14 mouse cellular contexts compared by ENCODE assay signal in the genomic region with DNA sequence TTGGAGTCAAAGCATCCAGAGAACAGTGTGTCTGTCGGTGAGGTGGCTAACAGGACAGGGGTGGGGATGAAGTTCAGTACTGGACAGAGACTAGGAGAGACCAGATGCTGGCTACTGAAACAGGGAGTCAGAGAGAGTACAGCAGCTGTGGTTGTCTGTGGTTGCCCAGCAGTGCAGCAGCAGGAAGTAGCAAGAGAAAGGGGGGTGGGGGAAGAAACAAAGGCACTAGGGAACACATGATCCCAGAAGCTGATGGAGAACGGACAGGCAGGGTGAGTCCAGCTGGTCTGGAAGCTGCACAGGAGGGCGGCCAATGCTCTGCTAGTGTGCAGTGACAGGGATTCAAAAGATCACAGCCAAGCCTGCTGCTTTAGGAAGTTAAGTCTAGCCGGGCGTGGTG.
A peak's percentile ranks its signal among the peaks of the same experiment; 100 is the strongest.
DNase-seq lines count a peak whose midpoint lies in the region; ATAC-seq lines count a peak whose summit lies in the region.
"Had no signal": no experiment of that assay in that cellular context is flagged by ENCODE, and none has a peak within 500 bp of the region (broad histone marks: within the 10 kb centered on the region; RNA-seq: fewer than 3 reads in every experiment).

No protein-coding gene starts in this region.

- no peak overlapping the region for H3K4me3 ChIP-seq in forebrain, embryonic 10.5 days
- no peak overlapping the region for H3K4me3 ChIP-seq in forebrain, embryonic 12.5 days (replicated peaks)
- no peak overlapping the region for H3K4me3 ChIP-seq in midbrain, embryonic 10.5 days
- H3K4me3 ChIP-seq in midbrain, embryonic 13.5 days (replicated peaks) = no peak overlapping the region
- H3K4me3 ChIP-seq: megakaryocyte, embryonic 14.5 days; neural tube, embryonic 12.5 days had no signal

- no peak for DNase-seq in forebrain, embryonic 10.5 days (ENCODE audit: extremely low spot score, low spot score)
- DNase-seq in midbrain, embryonic 10.5 days (ENCODE audit: low spot score) = peak; percentile 23
- peak; percentile 29 to 37 for DNase-seq in heart, postnatal 10 days
- peak; percentile 36 for DNase-seq in retina, postnatal 1 day
- DNase-seq in adrenal gland, postnatal 14 days = no peak
- DNase-seq in thymus, postnatal 10 days (ENCODE audit: low spot score in 2 of 2) = no peak
- DNase-seq: adrenal gland, postnatal 10 days; cerebellum, adult 11-12 months; right cerebral cortex, postnatal 14 days; thymus, postnatal 14 days had no signal

- H3K4me1 ChIP-seq in forebrain, embryonic 10.5 days = peaks cover 11% of the 10 kb centered on the region
- H3K4me1 ChIP-seq in forebrain, embryonic 12.5 days = peaks cover 4% of the 10 kb centered on the region; the same call in 1 of the 2 replicates
- H3K4me1 ChIP-seq in midbrain, embryonic 10.5 days = peaks cover 10% of the 10 kb centered on the region
- no peaks in the 10 kb centered on the region for H3K4me1 ChIP-seq in midbrain, embryonic 13.5 days (replicated peaks)

- H3K9ac ChIP-seq in forebrain, embryonic 12.5 days = no peak overlapping the region
- no peak overlapping the region for H3K9ac ChIP-seq in midbrain, embryonic 13.5 days (replicated peaks)
- H3K9ac ChIP-seq: neural tube, embryonic 12.5 days had no signal

- no peaks in the 10 kb centered on the region for H3K36me3 ChIP-seq in forebrain, embryonic 10.5 days (replicated peaks)
- no peaks in the 10 kb centered on the region for H3K36me3 ChIP-seq in forebrain, embryonic 12.5 days (replicated peaks)
- no peaks in the 10 kb centered on the region for H3K36me3 ChIP-seq in midbrain, embryonic 10.5 days
- H3K36me3 ChIP-seq in midbrain, embryonic 13.5 days = no peaks in the 10 kb centered on the region
- H3K36me3 ChIP-seq: neural tube, embryonic 12.5 days had no signal

- no peaks in the 10 kb centered on the region for H3K9me3 ChIP-seq in forebrain, embryonic 10.5 days
- no peaks in the 10 kb centered on the region for H3K9me3 ChIP-seq in forebrain, embryonic 12.5 days
- H3K9me3 ChIP-seq in midbrain, embryonic 10.5 days (replicated peaks) = no peaks in the 10 kb centered on the region
- no peaks in the 10 kb centered on the region for H3K9me3 ChIP-seq in midbrain, embryonic 13.5 days
- H3K9me3 ChIP-seq: neural tube, embryonic 12.5 days had no signal

- ATAC-seq in forebrain, embryonic 12.5 days (ENCODE audit: low FRiP score) = no peak
- no peak for ATAC-seq in midbrain, embryonic 13.5 days

- H3K27ac ChIP-seq in forebrain, embryonic 10.5 days = peak overlapping the region; percentile 51; the same call in 1 of the 2 replicates
- H3K27ac ChIP-seq in forebrain, embryonic 12.5 days = no peak overlapping the region
- no peak overlapping the region for H3K27ac ChIP-seq in midbrain, embryonic 10.5 days (replicated peaks)
- no peak overlapping the region for H3K27ac ChIP-seq in midbrain, embryonic 13.5 days
- H3K27ac ChIP-seq: neural tube, embryonic 12.5 days had no signal

- WGBS in forebrain, embryonic 10.5 days = 47% methylated on average over 5 of the region's 5 CpGs
- 49% methylated on average over 5 of the region's 5 CpGs for WGBS in forebrain, embryonic 12.5 days
- 49% methylated on average over 5 of the region's 5 CpGs for WGBS in midbrain, embryonic 10.5 days
- 44% methylated on average over 5 of the region's 5 CpGs for WGBS in midbrain, embryonic 13.5 days

- no peak overlapping the region for H3K4me2 ChIP-seq in forebrain, embryonic 12.5 days
- no peak overlapping the region for H3K4me2 ChIP-seq in midbrain, embryonic 13.5 days (replicated peaks)
- H3K4me2 ChIP-seq: neural tube, embryonic 12.5 days had no signal

- intact Hi-C loops in heart, postnatal 10 days (cut with DNase I) = no loop called here

- H3K27me3 ChIP-seq in forebrain, embryonic 10.5 days (ENCODE audit: poor library complexity, severe bottlenecking) = no peaks in the 10 kb centered on the region
- no peaks in the 10 kb centered on the region for H3K27me3 ChIP-seq in forebrain, embryonic 12.5 days
- H3K27me3 ChIP-seq in midbrain, embryonic 10.5 days (ENCODE audit: low read depth, poor library complexity, severe bottlenecking) = no peaks in the 10 kb centered on the region
- H3K27me3 ChIP-seq in midbrain, embryonic 13.5 days = no peaks in the 10 kb centered on the region
- H3K27me3 ChIP-seq: neural tube, embryonic 12.5 days had no signal

Comparison
In these comparisons a context has a peak if more than half of its experiments do, and no peak if none do; other contexts are left out.
1. DNase-seq: peak in midbrain, embryonic 10.5 days (single experiment), heart, postnatal 10 days (2 of 2) and retina, postnatal 1 day (single experiment); none in forebrain, embryonic 10.5 days (single experiment), adrenal gland, postnatal 14 days (single experiment) and thymus, postnatal 10 days (0 of 2).